Mouse (Mus musculus): ENCODE measurements at regions not wholly inside any gene's neighbourhood (a gene's known extent, or its start where the extent isn't known, plus 50 kb on each side); places are given as distances from the start of the nearest gene placed in this dataset.

GRCm38 (mm10) chr7:111282314-111282713, 199.5 kb upstream of the Eif4g2 start:
- ATAC-seq (ENCODE audit: extremely low read depth, insufficient number of reproducible peaks, low FRiP score, poor library complexity, severe bottlenecking): no peak
- Histone ChIP-seq H3K27me3 (ENCODE audit: insufficient read depth, low read length) (no peaks in the 10 kb centered on the region), H3K9me3 (replicated peaks) (no peaks in the 10 kb centered on the region; the same call in 1 of the 2 replicates), H3K4me1 (ENCODE audit: insufficient read depth, low read depth, low read length) (no peaks in the 10 kb centered on the region), H3K36me3 (replicated peaks) (no peaks in the 10 kb centered on the region), H3K4me3 (ENCODE audit: low read depth, low read length) (no peak overlapping the region)
- DNase-seq (ENCODE audit: low spot score): no peak
- TF ChIP-seq GATA1 (IDR thresholded peaks at IDR 0.05; ENCODE audit: borderline replicate concordance, low read length) (no peak), CTCF (IDR thresholded peaks at IDR 0.05; ENCODE audit: low read depth, low read length) (no peak), TAL1 (conservative IDR thresholded peaks at IDR 0.05; ENCODE audit: low read depth, low read length) (no peak), POLR2AphosphoS5 (IDR thresholded peaks at IDR 0.05; ENCODE audit: insufficient replicate concordance, low read depth, low read length) (no peak), GATA2 (IDR thresholded peaks at IDR 0.05; ENCODE audit: borderline replicate concordance, low read depth, low read length) (no peak)

GRCm38 (mm10) chr7:111277703-111278102, 194.9 kb upstream of the Eif4g2 start:
- no peak for DNase-seq (ENCODE audit: low spot score)
- H3K9me3 ChIP-seq (replicated peaks): no peaks in the 10 kb centered on the region

GRCm38 (mm10) chr7:111273839-111274238, 191.0 kb upstream of the Eif4g2 start:
- TF ChIP-seq GATA1 (IDR thresholded peaks at IDR 0.05; ENCODE audit: borderline replicate concordance, low read length) (no peak), TAL1 (conservative IDR thresholded peaks at IDR 0.05; ENCODE audit: low read depth, low read length) (no peak), GATA2 (IDR thresholded peaks at IDR 0.05; ENCODE audit: borderline replicate concordance, low read depth, low read length) (no peak), CTCF (IDR thresholded peaks at IDR 0.05; ENCODE audit: low read depth, low read length) (no peak), POLR2AphosphoS5 (IDR thresholded peaks at IDR 0.05; ENCODE audit: insufficient replicate concordance, low read depth, low read length) (no peak)
- H3K9me3 ChIP-seq (replicated peaks): peaks cover 5% of the 10 kb centered on the region; the same call in 1 of the 2 replicates
- ATAC-seq (ENCODE audit: extremely low read depth, insufficient number of reproducible peaks, low FRiP score, poor library complexity, severe bottlenecking): no peak
- H3K4me1 ChIP-seq (ENCODE audit: insufficient read depth, low read depth, low read length): no peaks in the 10 kb centered on the region
- no peaks in the 10 kb centered on the region for H3K36me3 ChIP-seq (replicated peaks)
- H3K4me3 ChIP-seq (ENCODE audit: low read depth, low read length): no peak overlapping the region
- DNase-seq (ENCODE audit: low spot score): no peak
- no peaks in the 10 kb centered on the region for H3K27me3 ChIP-seq (ENCODE audit: insufficient read depth, low read length)

More at GRCm38 (mm10) chr7:111277703-111278102, 194.9 kb upstream of the Eif4g2 start:
- Histone ChIP-seq H3K36me3 (replicated peaks) (no peaks in the 10 kb centered on the region), H3K27me3 (ENCODE audit: insufficient read depth, low read length) (no peaks in the 10 kb centered on the region), H3K4me1 (ENCODE audit: insufficient read depth, low read depth, low read length) (no peaks in the 10 kb centered on the region), H3K4me3 (ENCODE audit: low read depth, low read length) (no peak overlapping the region)
- no peak for ATAC-seq (ENCODE audit: extremely low read depth, insufficient number of reproducible peaks, low FRiP score, poor library complexity, severe bottlenecking)
- TF ChIP-seq GATA2 (IDR thresholded peaks at IDR 0.05; ENCODE audit: borderline replicate concordance, low read depth, low read length) (no peak), POLR2AphosphoS5 (IDR thresholded peaks at IDR 0.05; ENCODE audit: insufficient replicate concordance, low read depth, low read length) (no peak), GATA1 (IDR thresholded peaks at IDR 0.05; ENCODE audit: borderline replicate concordance, low read length) (no peak), TAL1 (conservative IDR thresholded peaks at IDR 0.05; ENCODE audit: low read depth, low read length) (no peak), CTCF (IDR thresholded peaks at IDR 0.05; ENCODE audit: low read depth, low read length) (no peak)

- TF ChIP-seq POLR2AphosphoS5 (IDR thresholded peaks at IDR 0.05; ENCODE audit: insufficient replicate concordance, low read depth, low read length) (no peak), CTCF (IDR thresholded peaks at IDR 0.05; ENCODE audit: low read depth, low read length) (no peak), GATA1 (IDR thresholded peaks at IDR 0.05; ENCODE audit: borderline replicate concordance, low read length) (no peak), TAL1 (conservative IDR thresholded peaks at IDR 0.05; ENCODE audit: low read depth, low read length) (no peak), GATA2 (IDR thresholded peaks at IDR 0.05; ENCODE audit: borderline replicate concordance, low read depth, low read length) (no peak)
- no peaks in the 10 kb centered on the region for H3K27me3 ChIP-seq (ENCODE audit: insufficient read depth, low read length)
- peaks cover 5% of the 10 kb centered on the region; the same call in 1 of the 2 replicates for H3K9me3 ChIP-seq (replicated peaks)
- H3K4me3 ChIP-seq (ENCODE audit: low read depth, low read length): no peak overlapping the region
- H3K36me3 ChIP-seq (replicated peaks): no peaks in the 10 kb centered on the region
- DNase-seq (ENCODE audit: low spot score) (no peak), ATAC-seq (ENCODE audit: extremely low read depth, insufficient number of reproducible peaks, low FRiP score, poor library complexity, severe bottlenecking) (no peak)
- no peaks in the 10 kb centered on the region for H3K4me1 ChIP-seq (ENCODE audit: insufficient read depth, low read depth, low read length)
These were observed 188.0 kb upstream of the Eif4g2 start for GRCm38 (mm10) chr7:111270874-111271273.

- H3K4me3 ChIP-seq (ENCODE audit: low read depth, low read length): no peak overlapping the region
- TF ChIP-seq CTCF (IDR thresholded peaks at IDR 0.05; ENCODE audit: low read depth, low read length) (no peak), TAL1 (conservative IDR thresholded peaks at IDR 0.05; ENCODE audit: low read depth, low read length) (no peak), GATA2 (IDR thresholded peaks at IDR 0.05; ENCODE audit: borderline replicate concordance, low read depth, low read length) (no peak), POLR2AphosphoS5 (IDR thresholded peaks at IDR 0.05; ENCODE audit: insufficient replicate concordance, low read depth, low read length) (no peak), GATA1 (IDR thresholded peaks at IDR 0.05; ENCODE audit: borderline replicate concordance, low read length) (no peak)
These were observed 185.4 kb upstream of the Eif4g2 start for GRCm38 (mm10) chr7:111268197-111268596.

GRCm38 (mm10) chr7:111263302-111263701, 180.5 kb upstream of the Eif4g2 start:
- no peaks in the 10 kb centered on the region for H3K36me3 ChIP-seq (replicated peaks)
- no peaks in the 10 kb centered on the region for H3K4me1 ChIP-seq (ENCODE audit: insufficient read depth, low read depth, low read length)
- H3K9me3 ChIP-seq (replicated peaks): no peaks in the 10 kb centered on the region; the same call in 1 of the 2 replicates
- H3K4me3 ChIP-seq (ENCODE audit: low read depth, low read length): no peak overlapping the region
- no peaks in the 10 kb centered on the region for H3K27me3 ChIP-seq (ENCODE audit: insufficient read depth, low read length)
- DNase-seq (ENCODE audit: low spot score) (no peak), ATAC-seq (ENCODE audit: extremely low read depth, insufficient number of reproducible peaks, low FRiP score, poor library complexity, severe bottlenecking) (no peak)
- TF ChIP-seq POLR2AphosphoS5 (IDR thresholded peaks at IDR 0.05; ENCODE audit: insufficient replicate concordance, low read depth, low read length): no peak
- TF ChIP-seq GATA2 (IDR thresholded peaks at IDR 0.05; ENCODE audit: borderline replicate concordance, low read depth, low read length): no peak
- TF ChIP-seq TAL1 (conservative IDR thresholded peaks at IDR 0.05; ENCODE audit: low read depth, low read length): no peak
- no peak for TF ChIP-seq CTCF (IDR thresholded peaks at IDR 0.05; ENCODE audit: low read depth, low read length)
- TF ChIP-seq GATA1 (IDR thresholded peaks at IDR 0.05; ENCODE audit: borderline replicate concordance, low read length): no peak

More at GRCm38 (mm10) chr7:111268197-111268596, 185.4 kb upstream of the Eif4g2 start:
- no peaks in the 10 kb centered on the region for H3K4me1 ChIP-seq (ENCODE audit: insufficient read depth, low read depth, low read length)
- peaks cover 5% of the 10 kb centered on the region for H3K9me3 ChIP-seq (replicated peaks)
- no peaks in the 10 kb centered on the region for H3K36me3 ChIP-seq (replicated peaks)
- DNase-seq (ENCODE audit: low spot score): no peak
- ATAC-seq (ENCODE audit: extremely low read depth, insufficient number of reproducible peaks, low FRiP score, poor library complexity, severe bottlenecking): no peak
- H3K27me3 ChIP-seq (ENCODE audit: insufficient read depth, low read length): no peaks in the 10 kb centered on the region

Measured in G1E (cell line).